ENCODE assay signal across 10 mouse cellular contexts in genomic region chr6:143307327-143307726, GRCm38 (mm10).
DNase-seq lines count a peak whose midpoint lies in the region; ATAC-seq lines count a peak whose summit lies in the region.
"Had no signal": no experiment of that assay in that cellular context is flagged by ENCODE, and none has a peak within 500 bp of the region (broad histone marks: within the 10 kb centered on the region; RNA-seq: fewer than 3 reads in every experiment).

No protein-coding gene starts in this region.

- H3K27me3 ChIP-seq in hindbrain, embryonic 11.5 days (ENCODE audit: control insufficient read depth, insufficient read depth, low read length), result no peaks in the 10 kb centered on the region
- H3K27me3 ChIP-seq: embryonic facial prominence, embryonic 15.5 days; neural tube, embryonic 12.5 days had no signal

- no peaks in the 10 kb centered on the region for H3K9me3 ChIP-seq in hindbrain, embryonic 11.5 days (ENCODE audit: control insufficient read depth, low read length)
- H3K9me3 ChIP-seq: embryonic facial prominence, embryonic 15.5 days; neural tube, embryonic 12.5 days had no signal

- no peaks in the 10 kb centered on the region for H3K4me1 ChIP-seq in hindbrain, embryonic 11.5 days (replicated peaks; ENCODE audit: control insufficient read depth, insufficient read depth, low read length)
- H3K4me1 ChIP-seq: embryonic facial prominence, embryonic 15.5 days; neural tube, embryonic 12.5 days had no signal

- no peak overlapping the region for H3K27ac ChIP-seq in hindbrain, embryonic 11.5 days (ENCODE audit: low read depth, low read length)
- H3K27ac ChIP-seq: embryonic facial prominence, embryonic 15.5 days; neural tube, embryonic 12.5 days had no signal

- no peak overlapping the region for H3K4me3 ChIP-seq in hindbrain, embryonic 11.5 days (ENCODE audit: low read depth, low read length)
- H3K4me3 ChIP-seq: embryonic facial prominence, embryonic 15.5 days; neural tube, embryonic 12.5 days had no signal

- H3K9ac ChIP-seq in hindbrain, embryonic 11.5 days (ENCODE audit: low read depth, low read length), result no peak overlapping the region
- H3K9ac ChIP-seq: embryonic facial prominence, embryonic 15.5 days; neural tube, embryonic 12.5 days had no signal

- 73% methylated on average over 6 of the region's 6 CpGs for WGBS in hindbrain, embryonic 11.5 days

- peak; percentile 18 for DNase-seq in left cerebral cortex, postnatal 4 days
- DNase-seq in left cerebral cortex, postnatal 25 days (ENCODE audit: low spot score in 2 of 2), result no peak
- DNase-seq in kidney, adult 11 months, result peak; percentile 44
- peak; percentile 54 to 76 for DNase-seq in lung, adult 18-20 months
- peak; percentile 45 for DNase-seq in urinary bladder, postnatal 25 days (ENCODE audit: low spot score)
- no peak for DNase-seq in hindbrain, embryonic 11.5 days (ENCODE audit: low spot score)
- DNase-seq in thymus, adult 18-20 months, result no peak

- no peak for ATAC-seq in hindbrain, embryonic 11.5 days (ENCODE audit: low FRiP score)
- ATAC-seq in megakaryocyte-erythroid progenitor cell, adult 5-6 weeks (replicated peaks; ENCODE audit: low FRiP score, low TSS enrichment, poor library complexity, severe bottlenecking), result no peak

- H3K4me2 ChIP-seq in hindbrain, embryonic 11.5 days (replicated peaks; ENCODE audit: low read depth, low read length), result no peak overlapping the region
- H3K4me2 ChIP-seq: embryonic facial prominence, embryonic 15.5 days; neural tube, embryonic 12.5 days had no signal

- no peaks in the 10 kb centered on the region for H3K36me3 ChIP-seq in hindbrain, embryonic 11.5 days (ENCODE audit: control insufficient read depth, insufficient read depth, low read length)
- H3K36me3 ChIP-seq: embryonic facial prominence, embryonic 15.5 days; neural tube, embryonic 12.5 days had no signal

- intact Hi-C loops in left cerebral cortex, postnatal 4 days (cut with DNase I), result no loop called here
- intact Hi-C loops in left cerebral cortex, postnatal 25 days (cut with DNase I), result no loop called here

Comparison
In these comparisons a context has a peak if more than half of its experiments do, and no peak if none do; other contexts are left out.
1. DNase-seq: peak in left cerebral cortex, postnatal 4 days (single experiment), kidney, adult 11 months (single experiment), lung, adult 18-20 months (2 of 2) and urinary bladder, postnatal 25 days (single experiment); none in left cerebral cortex, postnatal 25 days (0 of 2), hindbrain, embryonic 11.5 days (single experiment) and thymus, adult 18-20 months (0 of 2).